Mouse (Mus musculus): ENCODE data around the gene Clec12b.

DNA sequence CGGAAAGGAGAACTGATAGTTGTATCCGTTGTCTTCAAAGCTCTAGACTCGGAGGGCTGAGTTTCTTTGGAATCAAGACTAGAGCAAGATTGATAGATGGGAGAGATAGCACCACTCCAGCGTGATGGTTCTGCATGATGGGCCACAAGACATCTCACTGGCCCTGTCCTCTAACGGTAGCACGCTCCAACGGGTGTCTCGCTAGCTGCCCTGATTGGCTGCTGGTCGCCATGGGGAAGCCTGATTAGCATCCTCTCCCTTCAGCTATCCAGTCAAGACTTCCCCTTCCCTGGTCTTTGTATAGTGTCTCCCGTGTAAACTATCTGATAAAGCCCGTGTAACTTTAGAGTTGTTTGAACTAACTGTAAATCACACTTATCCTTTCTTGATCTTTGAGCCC, 54.1 kb downstream of the Clec12b start, which contains the start of gene 4922502D21Rik:
- TF ChIP-seq CTCF (IDR thresholded peaks at IDR 0.05; ENCODE audit: low read depth): no peak
- TF ChIP-seq EP300 (IDR thresholded peaks at IDR 0.05; ENCODE audit: low read depth): no peak
